Mouse (Mus musculus) Patski (cell line): ENCODE data around the gene Mboat7. TPM values are rescaled to one million over a fixed set of nuclear protein-coding genes. Genes with fewer than 3 reads are reported as not detected.

Experiments
- ATAC-seq: fragments of 100-300 bp; one replicate; pipeline ENCODE4 v1.8.0; 2021
- CTCF ChIA-PET: fragments of 350-600 bp; sonication (Branson Sonifier 250); formaldehyde crosslinking; loops from one replicate; lab custom pipeline; 2022; ENCODE audit warnings: inconsistent platforms; lab: Charles Lee
- POLR2A ChIA-PET: fragments of 350-600 bp; sonication (Branson Sonifier 250); formaldehyde crosslinking; loops from one replicate; lab custom pipeline; 2022; ENCODE audit warnings: antibody characterized with exemption, inconsistent platforms; lab: Charles Lee
- DNase-seq: peaks from one replicate; pipeline ENCODE4 v3.0.0-alpha.2; 2011; ENCODE audit warnings: low read depth, low spot score
- H3K27me3 ChIP-seq: fragments of 371-371 bp; one replicate; pipeline ENCODE4 v1.5.1; 2021
- CTCF ChIP-seq: fragments of 100-300 bp; IDR thresholded peaks from one replicate; pipeline ENCODE4 v1.5.1; 2021
- in situ Hi-C: fragments of 300-500 bp; cut with MboI; formaldehyde crosslinking; loops from 3 replicates; pipeline ENCODE4 v1.11.1; 2018; ENCODE audit warnings: low pct_unique_long_range_greater_than_20kb, mixed read lengths
- polyA plus RNA-seq: library from polyadenylated mRNA; unstranded; gene quantifications from one replicate; pipeline ENCODE4 v1.2.3, GENCODE M21; 2021

Mboat7 gene
- polyA plus RNA-seq, 1 experiment from 2014 or later: 118 TPM

DNA sequence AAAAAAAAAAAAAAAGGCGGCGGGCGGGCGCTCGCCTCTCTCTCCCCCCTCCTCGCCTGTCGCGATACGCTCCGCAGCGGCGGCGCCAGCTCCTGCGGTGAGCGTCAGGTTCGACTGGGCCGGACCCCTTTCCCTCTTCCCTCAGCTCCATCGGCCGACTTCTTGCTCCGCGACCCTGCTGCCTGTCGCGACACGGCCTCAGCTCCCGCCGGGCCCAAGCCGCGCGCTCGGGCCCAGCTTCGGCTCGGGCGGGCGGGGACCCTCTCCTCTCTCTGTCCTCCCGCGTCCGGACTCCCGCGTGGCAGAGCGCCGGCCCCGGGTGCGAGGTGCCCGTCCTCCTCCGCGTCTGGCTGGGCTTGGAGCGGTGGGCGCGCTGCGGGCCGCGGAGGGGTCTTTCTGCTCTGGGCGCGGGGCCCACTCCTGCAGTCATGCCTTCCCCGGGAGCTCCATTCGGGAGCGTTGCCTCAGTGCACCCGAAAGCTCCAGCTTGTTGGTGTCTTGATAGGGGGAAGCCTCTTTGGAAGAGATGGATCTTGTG is 47.8 kb downstream of the Mboat7 start:
- ChIA-PET POLR2A (interaction anchor here (0.6 to 2.0 kb wide), 13 partner anchors 9 to 197 kb away, joined by 3 to 10 read pairs (median 4); partner anchors contain the start of genes Mboat7 and Tsen34), CTCF (interaction anchor here (0.8 to 3.5 kb wide), 5 partner anchors 12 to 44 kb away, joined by 3 to 15 read pairs (median 4); partner anchors contain the start of gene Ndufa3)
- H3K27me3 ChIP-seq: no peaks in the 10 kb centered on the region
- DNase-seq (no peak), ATAC-seq (peak; percentile 13)
- TF ChIP-seq CTCF: no peak
- in situ Hi-C loops: no loop called here

DNA sequence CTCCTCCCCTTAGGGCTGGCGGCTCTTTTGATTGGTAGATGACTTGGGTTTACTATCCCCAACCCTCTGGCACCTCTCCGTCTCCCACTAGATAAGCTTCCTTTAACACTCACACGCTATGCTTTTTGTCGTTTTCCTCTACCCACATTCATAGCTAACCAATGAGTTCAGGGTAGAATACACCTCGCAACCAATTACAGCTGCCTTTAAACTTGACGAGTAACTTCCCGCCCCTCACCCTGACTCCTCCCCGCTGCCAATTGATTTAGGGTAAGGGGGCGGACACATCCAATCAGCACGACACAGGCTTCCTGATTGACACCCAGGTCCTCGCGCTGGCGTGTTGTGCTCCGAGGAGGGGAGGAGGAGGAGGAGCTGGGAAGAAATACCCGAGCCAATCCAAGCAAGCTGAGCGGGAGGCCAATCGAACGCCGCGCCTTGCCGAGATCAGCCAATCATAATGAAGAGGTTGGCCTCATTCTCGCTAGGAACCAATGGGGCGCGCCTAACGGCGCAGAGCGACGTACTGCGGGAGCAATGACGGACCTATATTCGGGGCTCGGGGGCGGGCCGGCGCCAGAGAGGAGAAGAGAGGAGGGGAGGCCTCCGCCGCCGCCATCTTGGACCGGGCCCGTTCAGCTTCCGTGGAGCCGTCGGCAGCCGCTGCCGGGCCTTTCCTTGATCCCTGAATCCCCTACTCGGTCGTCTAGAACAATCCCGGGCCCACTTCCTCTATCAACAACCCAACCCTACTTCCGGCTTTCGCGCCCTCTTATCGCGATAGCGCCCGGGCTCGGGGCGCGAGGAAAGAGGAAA is 48.4 kb downstream of the Mboat7 start, which contains the start of gene Cnot3:
Gene Cnot3 (plus strand): TSS at position 597 of the 816 bp plus-strand sequence.
- DNase-seq: peak; percentile 98
- no peak for TF ChIP-seq CTCF
- CTCF ChIA-PET: interaction anchor here (0.8 to 3.5 kb wide), 6 partner anchors 11 to 43 kb away, joined by 3 to 15 read pairs (median 4); partner anchors contain the start of gene Ndufa3
- ATAC-seq: peak; percentile 98
- H3K27me3 ChIP-seq: no peaks in the 10 kb centered on the region
- POLR2A ChIA-PET: interaction anchor here (0.7 to 2.0 kb wide), 11 partner anchors 8 to 197 kb away, joined by 3 to 10 read pairs (median 5); partner anchors contain the start of genes Mboat7 and Tsen34
- in situ Hi-C loops: no loop called here

- DNase-seq (no peak), ATAC-seq (no peak)
- TF ChIP-seq CTCF: no peak
- in situ Hi-C loops: no loop called here
- POLR2A ChIA-PET: interaction anchor here (1.5 to 1.9 kb wide), 2 partner anchors 14 to 19 kb away, joined by 7 to 10 read pairs; no protein-coding TSS in a partner anchor
- CTCF ChIA-PET: interaction anchor here (0.8 to 3.5 kb wide), 3 partner anchors 11 to 21 kb away, joined by 3 to 15 read pairs (median 5); no protein-coding TSS in a partner anchor
- no peaks in the 10 kb centered on the region for H3K27me3 ChIP-seq
These were observed 49.0 kb downstream of the Mboat7 start for GRCm38 (mm10) chr7:3644348-3644671.

DNA sequence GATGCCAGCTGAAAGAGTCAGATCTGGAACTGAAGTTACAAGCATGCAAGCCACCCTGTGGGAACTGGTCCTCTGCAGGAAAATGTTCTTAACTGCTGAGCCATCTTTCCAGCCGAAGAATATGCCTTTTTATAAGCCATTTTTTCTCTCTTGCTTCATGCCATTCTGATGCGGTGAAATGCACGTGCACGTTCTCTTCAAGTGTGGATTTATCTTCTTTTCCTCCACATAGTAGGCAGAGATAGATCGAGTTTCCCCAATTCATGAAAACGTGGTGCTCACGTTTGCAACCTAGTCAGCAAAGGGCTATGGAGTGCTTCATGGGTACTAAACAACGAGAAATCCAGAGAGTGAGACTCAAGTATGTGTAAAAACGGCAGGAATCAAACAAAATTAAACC is 49.5 kb downstream of the Mboat7 start:
- DNase-seq (no peak), ATAC-seq (no peak)
- ChIA-PET POLR2A (interaction anchor here (1.4 to 1.9 kb wide), 3 partner anchors 9 to 20 kb away, joined by 4 to 10 read pairs (median 4); partner anchors contain the start of genes Prpf31 and Tfpt), CTCF (interaction anchor here (1.2 to 3.5 kb wide), 3 partner anchors 10 to 22 kb away, joined by 3 to 15 read pairs (median 5); partner anchors contain the start of gene Leng1)
- no peak for TF ChIP-seq CTCF
- H3K27me3 ChIP-seq: no peaks in the 10 kb centered on the region
- in situ Hi-C loops: no loop called here

GRCm38 (mm10) chr7:3643412-3643811 is 49.9 kb downstream of the Mboat7 start:
- in situ Hi-C loops: no loop called here
- DNase-seq: no peak
- POLR2A ChIA-PET: interaction anchor here (1.4 to 1.5 kb wide), 2 partner anchors 8 to 13 kb away, joined by 4 read pairs; partner anchors contain the start of genes Prpf31 and Tfpt

DNA sequence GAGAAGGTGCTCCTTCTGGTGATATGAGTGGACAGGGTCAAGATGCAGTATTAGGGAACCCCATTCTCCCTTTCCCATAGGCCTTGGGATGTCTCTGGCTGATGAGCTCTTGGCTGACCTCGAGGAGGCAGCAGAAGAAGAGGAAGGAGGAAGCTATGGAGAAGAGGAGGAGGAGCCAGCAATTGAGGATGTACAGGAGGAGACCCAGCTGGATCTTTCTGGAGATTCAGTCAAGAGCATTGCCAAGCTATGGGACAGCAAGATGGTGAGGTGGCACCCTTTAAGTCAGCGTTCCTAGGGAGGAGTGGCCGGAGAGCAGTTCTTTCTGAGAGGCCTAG is 62.9 kb downstream of the Mboat7 start:
- TF ChIP-seq CTCF: no peak
- in situ Hi-C loops: no loop called here
- POLR2A ChIA-PET: interaction anchor here (1.2 to 1.4 kb wide), 2 partner anchors 13 to 20 kb away, joined by 3 to 4 read pairs; no protein-coding TSS in a partner anchor
- ATAC-seq (no peak), DNase-seq (no peak)
- no peaks in the 10 kb centered on the region for H3K27me3 ChIP-seq
- CTCF ChIA-PET: no interaction called here

More at GRCm38 (mm10) chr7:3643412-3643811, 49.9 kb downstream of the Mboat7 start:
- no peaks in the 10 kb centered on the region for H3K27me3 ChIP-seq
- no peak for ATAC-seq
- CTCF ChIA-PET: interaction anchor here (1.2 to 3.5 kb wide), 2 partner anchors 10 to 22 kb away, joined by 3 to 15 read pairs; partner anchors contain the start of gene Leng1
- no peak for TF ChIP-seq CTCF

DNA sequence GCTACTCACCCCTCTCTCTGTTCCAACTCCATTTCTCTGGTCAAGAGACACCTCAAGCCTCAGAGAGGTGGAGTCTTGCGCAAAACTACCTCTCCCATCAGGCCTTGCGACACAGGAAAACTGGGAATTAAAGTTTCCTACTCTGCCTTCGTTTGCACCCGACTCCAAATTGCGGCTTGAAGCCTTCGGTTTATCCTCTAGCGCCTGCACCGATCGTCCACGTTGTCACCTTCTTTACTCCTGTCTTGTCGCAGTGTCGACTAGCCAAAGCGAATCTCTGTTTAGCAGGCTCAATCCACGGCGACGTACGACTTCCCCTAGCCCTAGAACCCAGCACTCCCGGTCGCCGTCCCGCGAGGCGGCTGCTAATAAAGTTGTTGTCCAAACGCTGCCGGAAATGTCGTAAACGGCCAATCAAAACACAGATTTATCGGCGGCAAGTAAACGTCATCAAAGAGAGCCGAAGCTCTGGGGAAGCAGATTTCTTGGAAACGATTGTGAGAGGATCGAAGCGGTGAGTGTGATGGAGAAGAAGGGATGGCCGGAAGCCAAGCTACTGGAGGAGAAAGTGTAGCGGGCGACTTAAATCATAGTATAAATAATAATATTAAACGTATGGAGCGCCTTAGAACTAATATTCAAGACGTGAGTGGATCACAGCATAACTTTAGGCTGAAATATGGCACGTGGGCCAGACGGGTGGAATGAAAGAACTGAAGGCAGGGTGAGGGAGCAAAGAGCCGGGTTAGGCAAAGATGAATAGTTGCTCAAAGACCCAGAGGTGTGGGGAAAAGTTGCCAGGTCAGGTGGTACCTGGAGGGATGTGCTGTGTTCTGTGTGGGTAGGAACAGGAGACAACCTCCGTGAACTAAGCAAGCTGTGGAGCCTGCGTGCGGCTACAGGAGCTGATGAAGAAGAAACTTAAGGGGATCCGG is 63.5 kb downstream of the Mboat7 start, which contains the start of the genes Tfpt and Prpf31:
Gene Tfpt (minus strand): TSS at position 387 of the 935 bp plus-strand sequence.
Gene Prpf31 (plus strand): TSS at position 443 of the 935 bp plus-strand sequence.
- ChIA-PET POLR2A (interaction anchor here (1.2 to 1.4 kb wide), 2 partner anchors 14 to 20 kb away, joined by 3 to 4 read pairs; no protein-coding TSS in a partner anchor), CTCF (no interaction called here)
- ATAC-seq (peak; percentile 78), DNase-seq (peak; percentile 76)
- H3K27me3 ChIP-seq: no peaks in the 10 kb centered on the region
- no peak for TF ChIP-seq CTCF
- in situ Hi-C loops: no loop called here

GRCm38 (mm10) chr7:3629030-3629429 is 64.3 kb downstream of the Mboat7 start:
- no peak for TF ChIP-seq CTCF
- POLR2A ChIA-PET: no interaction called here
- ATAC-seq (no peak), DNase-seq (no peak)
- CTCF ChIA-PET: no interaction called here
- H3K27me3 ChIP-seq: no peaks in the 10 kb centered on the region
- in situ Hi-C loops: no loop called here

Other genes starting within 250 kb of the Mboat7 start
- not detected for gene Tarm1, start 190.9 kb downstream of the Mboat7 start, polyA plus RNA-seq
- gene Oscar, start 77.4 kb downstream of the Mboat7 start, polyA plus RNA-seq: 0.09 TPM
- gene Ndufa3, start 76.2 kb downstream of the Mboat7 start, polyA plus RNA-seq: 328 TPM
- 27.1 TPM for gene Tfpt, start 63.6 kb downstream of the Mboat7 start, polyA plus RNA-seq
- 58.0 TPM for gene Prpf31, start 63.5 kb downstream of the Mboat7 start, polyA plus RNA-seq
- 56.5 TPM for gene Cnot3, start 48.3 kb downstream of the Mboat7 start, polyA plus RNA-seq
- gene Leng1, start 27.7 kb downstream of the Mboat7 start, polyA plus RNA-seq: 18.5 TPM
- 2.4 TPM for gene Tmc4, start 16.0 kb downstream of the Mboat7 start, polyA plus RNA-seq
- 205 TPM for gene Tsen34, start 660 bp downstream of the Mboat7 start, polyA plus RNA-seq
- 1,336 TPM for gene Rps9, start 10.5 kb upstream of the Mboat7 start, polyA plus RNA-seq
- gene Pirb, start 26.9 kb upstream of the Mboat7 start, polyA plus RNA-seq: 0.03 TPM
- not detected for gene Gm15448, start 132.2 kb upstream of the Mboat7 start, polyA plus RNA-seq
- gene Pira2, start 151.5 kb upstream of the Mboat7 start, polyA plus RNA-seq: not detected
- gene Gm14548, start 204.6 kb upstream of the Mboat7 start, polyA plus RNA-seq: not detected
- not detected for gene Lilra6, start 222.0 kb upstream of the Mboat7 start, polyA plus RNA-seq